Mouse (Mus musculus): Measurements from ENCODE around the gene Twf2. TPM values are rescaled to one million over a fixed set of nuclear protein-coding genes. Genes with fewer than 3 reads are reported as not detected.

Twf2 gene
- polyA plus RNA-seq, 1 experiment from 2014 or later, result 49.6 TPM

DNA sequence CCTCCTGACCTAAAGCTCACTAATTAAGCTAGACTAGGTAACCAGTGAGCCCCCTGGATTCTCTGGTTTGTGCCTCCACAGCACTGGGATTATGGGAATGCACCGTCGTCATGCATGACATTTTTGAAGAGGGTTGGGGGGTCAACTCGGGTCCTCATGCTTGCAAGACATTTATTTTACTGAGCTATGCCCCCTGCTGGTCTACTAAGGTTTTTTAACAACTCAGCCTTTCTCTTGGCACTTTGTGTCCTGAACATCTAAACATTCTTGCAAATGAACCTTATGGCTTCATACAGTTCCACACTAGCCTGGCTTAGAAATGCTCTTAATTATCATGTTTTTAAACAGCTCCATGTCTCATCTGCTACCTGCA is 27.8 kb downstream of the Twf2 start:
- H3K27ac ChIP-seq, result no peak overlapping the region
- WGBS, result 57% methylated on average over 3 of the region's 3 CpGs
- ATAC-seq (ENCODE audit: low FRiP score), result no peak

DNA sequence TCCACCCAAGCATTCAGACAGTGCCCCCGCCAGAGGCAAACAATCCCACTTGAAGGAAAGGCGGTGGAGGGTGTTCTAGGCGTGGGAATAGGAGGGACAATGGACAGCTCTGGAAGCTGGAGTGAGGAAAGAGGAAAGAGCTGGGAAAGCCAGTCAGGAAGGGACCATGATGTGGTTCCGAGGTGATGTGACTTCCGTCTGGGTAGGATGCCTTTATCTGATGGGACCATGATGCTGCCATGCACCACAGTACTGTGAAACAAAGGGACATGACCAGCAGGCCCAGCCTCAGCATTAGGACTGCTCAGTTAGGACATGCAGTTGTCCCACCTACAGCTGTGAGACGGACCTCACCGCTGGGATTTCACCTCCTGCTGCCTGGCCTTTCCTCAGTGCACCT is 28.3 kb downstream of the Twf2 start:
- no peaks in the 10 kb centered on the region for H3K9me3 ChIP-seq (ENCODE audit: control insufficient read depth, low read length)
- no peaks in the 10 kb centered on the region for H3K27me3 ChIP-seq (ENCODE audit: control insufficient read depth, insufficient read depth, low read length)
- no peak for DNase-seq (ENCODE audit: low spot score)
- H3K4me1 ChIP-seq (replicated peaks; ENCODE audit: control insufficient read depth, insufficient read depth, low read length), result 0 out of 2 replicates have a peak, but pooled peaks cover 3% of the 10 kb centered on the region
- H3K4me3 ChIP-seq (replicated peaks; ENCODE audit: low read length), result no peak overlapping the region
- H3K36me3 ChIP-seq (replicated peaks; ENCODE audit: control insufficient read depth, insufficient read depth), result peaks cover 41% of the 10 kb centered on the region
- H3K4me2 ChIP-seq (replicated peaks), result no peak overlapping the region
- 76% methylated on average over 7 of the region's 7 CpGs for WGBS
- no peak for ATAC-seq (ENCODE audit: low FRiP score)
- no peak overlapping the region for H3K27ac ChIP-seq
- no peak overlapping the region for H3K9ac ChIP-seq

More for the DNA sequence above, 27.8 kb downstream of the Twf2 start:
- no peak overlapping the region for H3K4me3 ChIP-seq (replicated peaks; ENCODE audit: low read length)
- H3K36me3 ChIP-seq (replicated peaks; ENCODE audit: control insufficient read depth, insufficient read depth), result peaks cover 36% of the 10 kb centered on the region
- H3K9me3 ChIP-seq (ENCODE audit: control insufficient read depth, low read length), result no peaks in the 10 kb centered on the region
- 0 out of 2 replicates have a peak, but pooled peaks cover 6% of the 10 kb centered on the region for H3K4me1 ChIP-seq (replicated peaks; ENCODE audit: control insufficient read depth, insufficient read depth, low read length)
- H3K4me2 ChIP-seq (replicated peaks), result no peak overlapping the region
- H3K27me3 ChIP-seq (ENCODE audit: control insufficient read depth, insufficient read depth, low read length), result peaks cover 1% of the 10 kb centered on the region; the same call in 1 of the 2 replicates
- DNase-seq (ENCODE audit: low spot score), result no peak
- no peak overlapping the region for H3K9ac ChIP-seq

DNA sequence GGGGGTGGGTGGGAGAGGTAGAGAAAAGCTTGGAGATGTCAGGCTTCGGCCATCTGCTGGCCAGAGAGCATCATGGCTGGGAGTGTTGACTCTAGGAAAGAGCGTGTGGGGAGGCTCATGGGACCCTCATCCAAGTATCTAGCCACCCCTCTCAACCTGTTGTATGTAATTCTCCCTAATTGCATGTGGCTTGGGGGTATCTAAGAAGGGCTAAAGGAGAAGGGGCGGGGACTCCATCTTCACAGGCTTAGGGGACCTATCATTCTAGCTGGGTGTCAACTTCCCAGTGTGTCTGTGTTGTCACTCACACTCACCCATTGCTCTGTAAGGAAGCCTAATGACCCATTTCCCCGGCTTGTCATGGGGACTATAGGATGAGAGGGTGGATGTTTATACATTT is 28.9 kb downstream of the Twf2 start:
- Histone ChIP-seq H3K36me3 (replicated peaks; ENCODE audit: control insufficient read depth, insufficient read depth) (peaks cover 47% of the 10 kb centered on the region), H3K4me3 (replicated peaks; ENCODE audit: low read length) (no peak overlapping the region), H3K4me1 (replicated peaks; ENCODE audit: control insufficient read depth, insufficient read depth, low read length) (no peaks in the 10 kb centered on the region), H3K9me3 (ENCODE audit: control insufficient read depth, low read length) (no peaks in the 10 kb centered on the region), H3K9ac (no peak overlapping the region), H3K27ac (no peak overlapping the region), H3K27me3 (ENCODE audit: control insufficient read depth, insufficient read depth, low read length) (no peaks in the 10 kb centered on the region), H3K4me2 (replicated peaks) (no peak overlapping the region)
- DNase-seq (ENCODE audit: low spot score) (no peak), ATAC-seq (ENCODE audit: low FRiP score) (no peak)
- 78% methylated on average over 4 of the region's 4 CpGs for WGBS

DNA sequence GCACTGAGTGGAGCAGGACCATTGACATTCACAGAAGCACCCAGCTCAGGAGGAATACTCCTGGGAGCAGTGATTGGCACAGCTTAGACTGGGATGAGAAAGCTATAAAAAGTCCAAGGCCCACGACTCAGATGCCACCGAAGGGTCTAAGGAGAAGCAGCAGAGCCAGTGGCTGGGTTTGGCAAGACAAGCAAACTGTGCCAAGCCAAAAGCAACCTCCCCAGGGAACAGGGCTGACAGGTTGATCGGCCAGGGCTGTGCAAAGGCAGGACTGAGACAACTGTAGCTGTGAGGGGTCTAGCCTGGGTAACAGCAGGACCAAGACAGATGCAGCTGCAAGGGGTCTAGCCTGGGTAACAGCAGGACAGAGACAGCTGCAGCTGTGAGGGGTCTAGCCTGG is 30.0 kb downstream of the Twf2 start:
- Histone ChIP-seq H3K9ac (no peak overlapping the region), H3K4me3 (replicated peaks; ENCODE audit: low read length) (no peak overlapping the region), H3K9me3 (ENCODE audit: control insufficient read depth, low read length) (no peaks in the 10 kb centered on the region), H3K27ac (no peak overlapping the region), H3K36me3 (replicated peaks; ENCODE audit: control insufficient read depth, insufficient read depth) (peaks cover 58% of the 10 kb centered on the region), H3K4me1 (replicated peaks; ENCODE audit: control insufficient read depth, insufficient read depth, low read length) (no peaks in the 10 kb centered on the region), H3K4me2 (replicated peaks) (no peak overlapping the region), H3K27me3 (ENCODE audit: control insufficient read depth, insufficient read depth, low read length) (no peaks in the 10 kb centered on the region)
- no peak for ATAC-seq (ENCODE audit: low FRiP score)
- WGBS, result 96% methylated on average over 3 of the region's 3 CpGs
- no peak for DNase-seq (ENCODE audit: low spot score)

DNA sequence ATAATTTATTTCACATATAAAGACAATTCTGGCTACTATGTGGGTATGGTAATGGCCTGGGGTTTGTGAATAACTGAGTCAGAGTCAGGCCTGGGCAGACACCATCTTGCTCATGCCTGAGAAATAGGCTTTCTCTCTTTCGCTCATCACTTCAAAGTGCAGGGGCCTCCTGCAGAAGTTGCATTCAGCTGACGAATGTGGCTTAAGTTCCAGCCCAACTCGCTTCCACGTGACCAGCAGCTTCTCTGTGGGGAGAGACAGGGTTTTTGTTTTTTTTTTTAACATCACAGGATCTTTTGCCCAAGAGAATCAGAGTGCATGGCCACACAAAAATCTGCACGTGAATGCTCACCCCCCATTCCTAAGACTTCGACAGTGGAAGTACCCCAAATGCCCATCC is 31.0 kb downstream of the Twf2 start:
- Histone ChIP-seq H3K9me3 (ENCODE audit: control insufficient read depth, low read length) (no peaks in the 10 kb centered on the region), H3K4me3 (replicated peaks; ENCODE audit: low read length) (no peak overlapping the region), H3K36me3 (replicated peaks; ENCODE audit: control insufficient read depth, insufficient read depth) (peaks cover 68% of the 10 kb centered on the region), H3K4me2 (replicated peaks) (no peak overlapping the region), H3K27me3 (ENCODE audit: control insufficient read depth, insufficient read depth, low read length) (no peaks in the 10 kb centered on the region), H3K4me1 (replicated peaks; ENCODE audit: control insufficient read depth, insufficient read depth, low read length) (no peaks in the 10 kb centered on the region), H3K9ac (no peak overlapping the region), H3K27ac (no peak overlapping the region)
- DNase-seq (ENCODE audit: low spot score), result no peak
- 85% methylated on average over 6 of the region's 6 CpGs for WGBS
- ATAC-seq (ENCODE audit: low FRiP score), result no peak

DNA sequence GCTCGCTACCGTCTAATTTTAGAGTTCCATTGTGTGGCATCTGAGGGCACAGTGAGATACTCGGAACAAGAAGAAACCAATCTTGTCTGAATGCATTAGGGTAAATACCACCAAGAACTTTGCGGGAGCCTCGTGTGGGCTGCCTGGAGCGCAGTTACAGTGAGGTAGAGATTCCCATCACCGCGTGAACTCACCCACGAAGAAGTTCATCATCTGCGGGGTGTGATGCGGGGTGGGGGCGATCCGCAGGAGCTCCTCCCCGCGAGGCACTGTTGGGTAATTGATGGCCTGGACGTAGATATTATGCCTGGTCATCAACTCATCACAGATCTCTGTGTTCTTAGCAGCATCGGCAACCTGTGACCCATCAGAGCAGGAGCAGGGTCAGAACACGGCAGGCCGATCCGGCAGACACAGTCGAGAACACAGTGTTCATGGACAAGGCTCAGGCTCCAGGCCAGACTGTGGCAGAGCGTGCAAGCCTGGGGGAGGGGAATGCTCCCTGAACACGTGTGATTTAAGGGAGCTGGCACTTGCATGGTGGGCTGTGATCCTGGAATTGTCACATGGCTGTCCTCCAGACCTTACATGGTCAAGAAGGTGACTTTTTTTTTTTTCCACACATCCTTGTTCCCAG is 32.4 kb downstream of the Twf2 start:
- no peak for ATAC-seq (ENCODE audit: low FRiP score)
- H3K4me1 ChIP-seq (replicated peaks; ENCODE audit: control insufficient read depth, insufficient read depth, low read length), result no peaks in the 10 kb centered on the region
- WGBS, result 92% methylated on average over 23 of the region's 23 CpGs

DNA sequence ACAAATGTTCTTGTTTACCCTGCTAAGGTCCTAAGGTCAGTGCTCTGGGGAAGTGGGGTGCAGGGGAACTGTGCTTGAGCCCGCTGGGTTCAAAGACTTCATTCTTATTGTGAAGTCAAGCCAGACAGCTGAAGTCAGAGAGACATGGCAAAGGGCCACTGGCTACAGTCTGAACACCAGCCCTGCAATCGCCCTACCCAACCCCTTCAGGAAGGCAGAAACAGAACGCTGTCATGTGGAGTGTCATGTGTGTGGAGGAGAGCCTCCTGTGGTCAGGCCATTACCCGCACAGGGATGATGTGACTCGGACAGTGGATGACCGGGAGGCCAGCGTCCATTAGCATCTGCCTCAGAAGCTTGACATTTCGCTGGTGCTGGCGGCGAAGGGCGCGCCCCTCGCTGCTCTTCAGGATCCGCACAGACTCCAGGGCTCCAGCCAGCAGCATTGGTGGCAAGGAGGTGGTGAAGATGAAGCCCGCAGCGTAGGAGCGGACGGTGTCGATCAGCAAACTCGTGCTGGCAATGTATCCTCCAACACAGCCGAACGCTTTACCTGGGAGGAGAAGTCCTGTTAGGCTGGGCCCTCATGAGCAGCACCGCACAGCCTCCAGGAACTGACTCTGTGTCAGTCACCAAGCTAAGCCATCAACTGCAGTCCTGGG is 33.4 kb downstream of the Twf2 start:
- ATAC-seq (ENCODE audit: low FRiP score) (no peak), DNase-seq (ENCODE audit: low spot score) (no peak)
- Histone ChIP-seq H3K4me1 (replicated peaks; ENCODE audit: control insufficient read depth, insufficient read depth, low read length) (no peaks in the 10 kb centered on the region), H3K9ac (no peak overlapping the region), H3K4me3 (replicated peaks; ENCODE audit: low read length) (no peak overlapping the region), H3K9me3 (ENCODE audit: control insufficient read depth, low read length) (no peaks in the 10 kb centered on the region), H3K27me3 (ENCODE audit: control insufficient read depth, insufficient read depth, low read length) (no peaks in the 10 kb centered on the region), H3K4me2 (replicated peaks) (no peak overlapping the region), H3K36me3 (replicated peaks; ENCODE audit: control insufficient read depth, insufficient read depth) (peaks cover 92% of the 10 kb centered on the region), H3K27ac (no peak overlapping the region)
- WGBS, result 85% methylated on average over 23 of the region's 23 CpGs

More for the DNA sequence above, 32.4 kb downstream of the Twf2 start:
- Histone ChIP-seq H3K9ac (no peak overlapping the region), H3K27me3 (ENCODE audit: control insufficient read depth, insufficient read depth, low read length) (no peaks in the 10 kb centered on the region), H3K36me3 (replicated peaks; ENCODE audit: control insufficient read depth, insufficient read depth) (peaks cover 82% of the 10 kb centered on the region), H3K4me2 (replicated peaks) (no peak overlapping the region), H3K9me3 (ENCODE audit: control insufficient read depth, low read length) (no peaks in the 10 kb centered on the region), H3K27ac (no peak overlapping the region), H3K4me3 (replicated peaks; ENCODE audit: low read length) (no peak overlapping the region)
- no peak for DNase-seq (ENCODE audit: low spot score)

DNA sequence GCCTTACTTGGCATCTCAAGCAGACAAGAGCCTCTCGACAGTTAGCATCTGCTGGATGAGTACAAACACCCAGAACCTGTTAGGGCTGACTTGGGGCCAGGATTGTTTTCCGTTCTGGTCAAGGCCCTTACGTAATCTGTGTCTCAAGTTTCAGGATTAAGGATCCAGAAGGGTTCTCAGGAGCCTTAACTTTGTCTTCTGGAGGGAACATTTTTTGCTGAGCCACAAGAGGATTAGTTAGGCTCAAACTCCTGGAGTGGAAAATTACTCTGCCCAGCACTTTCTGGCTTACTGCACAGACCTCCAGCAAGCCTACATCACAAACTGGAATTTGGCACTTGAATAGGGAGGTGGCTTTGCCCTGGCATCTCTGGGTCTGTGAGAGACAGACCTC is 33.9 kb downstream of the Twf2 start:
- H3K27me3 ChIP-seq (ENCODE audit: control insufficient read depth, insufficient read depth, low read length), result no peaks in the 10 kb centered on the region
- H3K27ac ChIP-seq, result no peak overlapping the region
- 89% methylated on average over 3 of the region's 3 CpGs for WGBS
- no peak overlapping the region for H3K4me2 ChIP-seq (replicated peaks)
- H3K4me1 ChIP-seq (replicated peaks; ENCODE audit: control insufficient read depth, insufficient read depth, low read length), result no peaks in the 10 kb centered on the region
- peaks cover 97% of the 10 kb centered on the region for H3K36me3 ChIP-seq (replicated peaks; ENCODE audit: control insufficient read depth, insufficient read depth)
- no peak overlapping the region for H3K9ac ChIP-seq
- ATAC-seq (ENCODE audit: low FRiP score), result no peak
- no peaks in the 10 kb centered on the region for H3K9me3 ChIP-seq (ENCODE audit: control insufficient read depth, low read length)
- DNase-seq (ENCODE audit: low spot score), result no peak
- no peak overlapping the region for H3K4me3 ChIP-seq (replicated peaks; ENCODE audit: low read length)

DNA sequence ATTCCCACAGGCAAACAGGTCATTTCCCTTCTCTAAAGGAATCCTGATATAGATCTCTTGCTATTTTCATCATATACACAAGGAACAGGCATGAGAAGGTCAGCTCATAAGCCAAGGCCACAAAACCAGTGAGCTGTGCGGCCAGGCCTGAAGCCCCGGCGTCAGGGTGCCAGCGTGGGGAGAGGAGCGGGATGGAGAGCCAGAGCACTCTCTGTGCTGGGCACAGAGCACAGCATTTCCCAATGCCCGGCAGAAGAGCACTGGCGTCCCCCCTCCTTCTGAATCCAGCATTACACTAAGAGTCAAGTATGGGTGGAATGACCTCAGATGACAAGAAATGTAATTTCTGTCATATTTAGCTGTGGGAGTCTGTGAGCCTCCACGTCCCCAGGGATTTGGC is 34.5 kb downstream of the Twf2 start:
- Histone ChIP-seq H3K27ac (no peak overlapping the region), H3K4me3 (replicated peaks; ENCODE audit: low read length) (no peak overlapping the region), H3K27me3 (ENCODE audit: control insufficient read depth, insufficient read depth, low read length) (no peaks in the 10 kb centered on the region), H3K36me3 (replicated peaks; ENCODE audit: control insufficient read depth, insufficient read depth) (peaks cover 100% of the 10 kb centered on the region), H3K4me2 (replicated peaks) (no peak overlapping the region), H3K4me1 (replicated peaks; ENCODE audit: control insufficient read depth, insufficient read depth, low read length) (no peaks in the 10 kb centered on the region), H3K9me3 (ENCODE audit: control insufficient read depth, low read length) (no peaks in the 10 kb centered on the region), H3K9ac (no peak overlapping the region)
- WGBS, result 87% methylated on average over 8 of the region's 8 CpGs
- ATAC-seq (ENCODE audit: low FRiP score) (no peak), DNase-seq (ENCODE audit: low spot score) (no peak)
